Mouse (Mus musculus) CD4-positive, CD25-positive, alpha-beta regulatory T cell, adult 2 months (primary cell): ENCODE measurements around the gene Pkd2.

Experiments
- DNase-seq: peaks from one replicate; pipeline ENCODE4 v3.0.0-alpha.2; 2012; ENCODE audit warnings: low read depth, low spot score

Pkd2 gene

GRCm38 (mm10) chr5:104465731-104466130 lies 6.5 kb downstream of the Pkd2 start:
- no peak for DNase-seq

- DNase-seq, result no peak
These were observed 7.6 kb downstream of the Pkd2 start for GRCm38 (mm10) chr5:104466816-104467215.

GRCm38 (mm10) chr5:104468586-104468985 lies 9.3 kb downstream of the Pkd2 start:
- no peak for DNase-seq

GRCm38 (mm10) chr5:104470981-104471391 lies 11.7 kb downstream of the Pkd2 start:
- DNase-seq, result no peak

GRCm38 (mm10) chr5:104472371-104472770 lies 13.1 kb downstream of the Pkd2 start:
- peak; percentile 32 for DNase-seq

- DNase-seq, result no peak
These were observed 21.1 kb downstream of the Pkd2 start for GRCm38 (mm10) chr5:104480367-104480766.

- no peak for DNase-seq
These were observed 23.6 kb downstream of the Pkd2 start for GRCm38 (mm10) chr5:104482856-104483255.

GRCm38 (mm10) chr5:104491561-104491960 lies 32.3 kb downstream of the Pkd2 start:
- DNase-seq, result no peak

GRCm38 (mm10) chr5:104504883-104505282 lies 45.6 kb downstream of the Pkd2 start:
- no peak for DNase-seq

- DNase-seq, result no peak
These were observed 48.6 kb downstream of the Pkd2 start for GRCm38 (mm10) chr5:104507829-104508194.

- peak; percentile 86 for DNase-seq
These were observed 49.1 kb downstream of the Pkd2 start, which contains the start of gene BC005561 for GRCm38 (mm10) chr5:104508195-104508891. TSS of gene BC005561 (plus strand) at chr5:104508352.

GRCm38 (mm10) chr5:104511211-104511610 lies 52.0 kb downstream of the Pkd2 start:
- no peak for DNase-seq

- DNase-seq, result no peak
These were observed 79.4 kb downstream of the Pkd2 start for GRCm38 (mm10) chr5:104538612-104539011.

GRCm38 (mm10) chr5:104539331-104539730 lies 80.1 kb downstream of the Pkd2 start:
- DNase-seq, result no peak
